Mouse (Mus musculus) embryonic facial prominence, embryonic 10.5 days (tissue): Measurements from ENCODE around the gene Dnajc4. TPM values are rescaled to one million over a fixed set of nuclear protein-coding genes. Genes with fewer than 3 reads are reported as not detected.

Experiments used
- DNase-seq: peaks from one replicate; pipeline ENCODE4 v3.0.0-alpha.2; 2017; ENCODE audit warnings: low spot score
- H3K27ac ChIP-seq: fragments of 300-500 bp; sonication (generic); replicated peaks from 2 replicates; pipeline ENCODE4 v1.5.1; 2016; ENCODE audit warnings: mild to moderate bottlenecking
- H3K27me3 ChIP-seq: fragments of 300-500 bp; sonication (generic); replicated peaks from 2 replicates; pipeline ENCODE4 v1.6.1; 2016; ENCODE audit warnings: low read depth, mild to moderate bottlenecking; ENCODE audit not compliant: poor library complexity, severe bottlenecking
- H3K36me3 ChIP-seq: fragments of 300-500 bp; sonication (generic); replicated peaks from 2 replicates; pipeline ENCODE4 v1.6.1; 2016; ENCODE audit warnings: mild to moderate bottlenecking, moderate library complexity
- H3K4me1 ChIP-seq: fragments of 300-500 bp; sonication (generic); 2 replicates; pipeline ENCODE4 v1.6.1; 2016
- H3K4me3 ChIP-seq: fragments of 300-500 bp; sonication (generic); 2 replicates; pipeline ENCODE4 v1.5.1; 2016; ENCODE audit warnings: mild to moderate bottlenecking, moderate library complexity
- H3K9me3 ChIP-seq: fragments of 300-500 bp; sonication (generic); 2 replicates; pipeline ENCODE4 v1.6.1; 2016; ENCODE audit warnings: mild to moderate bottlenecking
- WGBS: fragments of 180-500 bp; shearing (Covaris S2); methylation state at CpG from one replicate; pipeline ENCODE4 v1.1.7; 2016; 5-methylcytosine and 5-hydroxymethylcytosine counted together
- polyA plus RNA-seq: library from polyadenylated mRNA; unstranded; fragments of >200 nt; fragmentation: Nextera tagmentation; extraction: Ambion mirVana; gene quantifications from 2 replicates; pipeline ENCODE4 v1.2.1, GENCODE M21; 2016

Dnajc4 gene
- polyA plus RNA-seq, 1 experiment from 2014 or later: 18.1 TPM

DNA sequence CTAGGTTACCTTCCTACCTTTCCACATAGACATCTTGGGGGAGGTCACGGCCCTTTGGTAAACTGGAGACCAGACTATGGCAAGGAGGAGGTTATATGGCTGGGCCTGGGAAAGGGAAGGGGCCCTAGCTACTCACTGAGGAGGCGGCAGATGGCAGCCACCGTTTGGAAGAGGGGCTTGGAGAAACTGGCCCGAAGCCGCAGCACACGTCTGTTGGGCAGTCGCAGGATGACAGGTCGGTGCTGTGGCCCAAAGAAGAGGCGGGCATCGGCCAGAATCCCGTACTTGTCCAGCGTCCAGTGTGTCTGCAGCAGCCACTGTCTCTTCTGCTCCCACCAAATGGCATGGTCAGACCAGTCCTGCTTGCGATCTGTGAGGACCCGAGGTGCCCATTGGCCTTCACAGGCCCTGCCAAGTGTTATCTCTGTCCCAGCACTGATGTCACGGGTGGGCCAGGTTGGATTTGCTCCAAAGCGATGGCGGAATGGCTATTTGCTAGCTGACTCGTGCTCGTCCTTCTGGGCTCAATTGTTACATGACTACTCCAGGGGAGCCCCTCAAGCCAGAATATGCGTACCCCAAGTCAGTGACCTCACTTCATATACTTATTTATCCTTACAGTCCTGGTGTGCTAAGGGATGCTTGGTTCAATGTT lies 22.2 kb upstream of the Dnajc4 start:
- 89% methylated on average over 20 of the region's 20 CpGs for WGBS
- H3K4me3 ChIP-seq: no peak overlapping the region
- no peaks in the 10 kb centered on the region for H3K27me3 ChIP-seq
- H3K27ac ChIP-seq: no peak overlapping the region
- no peaks in the 10 kb centered on the region for H3K4me1 ChIP-seq
- DNase-seq: no peak
- H3K36me3 ChIP-seq: peaks cover 55% of the 10 kb centered on the region
- H3K9me3 ChIP-seq: no peaks in the 10 kb centered on the region

DNA sequence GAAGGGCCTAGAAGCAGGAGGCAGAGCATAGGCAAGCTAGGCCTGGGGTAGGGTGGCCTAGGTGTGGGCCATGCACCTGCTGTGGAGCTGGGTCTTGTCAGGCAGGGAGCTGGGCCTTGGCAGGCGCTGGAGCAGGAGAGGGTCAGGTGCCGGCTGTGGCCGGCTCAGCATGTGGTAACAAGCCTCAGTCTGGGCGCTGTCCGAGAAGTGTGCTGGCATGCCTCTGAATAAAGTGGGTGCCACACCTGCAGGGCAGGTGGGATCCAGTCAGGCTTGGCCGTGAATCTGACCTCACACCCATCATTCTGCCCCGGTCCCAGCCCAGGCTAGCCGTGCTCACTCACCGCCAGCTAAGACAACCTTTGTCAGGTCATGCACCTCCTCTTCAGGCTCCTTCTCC lies 21.6 kb upstream of the Dnajc4 start:
- Histone ChIP-seq H3K27ac (no peak overlapping the region), H3K4me3 (no peak overlapping the region), H3K9me3 (no peaks in the 10 kb centered on the region), H3K36me3 (peaks cover 49% of the 10 kb centered on the region), H3K27me3 (no peaks in the 10 kb centered on the region), H3K4me1 (no peaks in the 10 kb centered on the region)
- no peak for DNase-seq
- 88% methylated on average over 9 of the region's 9 CpGs for WGBS

DNA sequence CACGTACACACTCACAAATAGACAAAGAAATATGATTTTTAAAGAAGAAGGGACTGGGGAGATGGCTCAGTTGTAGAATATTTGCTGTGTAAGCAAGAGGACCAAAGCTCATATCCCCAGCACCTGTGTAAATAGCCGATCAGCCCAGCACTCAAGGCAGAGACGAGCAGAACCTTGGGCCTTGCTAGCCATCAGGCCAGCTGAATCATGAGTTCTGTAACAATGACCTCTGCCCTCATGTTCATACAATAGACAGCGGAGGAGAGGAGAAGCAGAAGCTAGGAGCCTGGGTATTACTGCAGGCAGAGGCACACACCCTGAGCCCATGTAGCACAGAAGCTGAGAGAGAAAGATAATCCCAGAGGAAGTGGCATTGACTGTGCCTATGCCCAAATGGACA lies 20.1 kb upstream of the Dnajc4 start:
- Histone ChIP-seq H3K9me3 (no peaks in the 10 kb centered on the region), H3K27me3 (no peaks in the 10 kb centered on the region), H3K4me3 (no peak overlapping the region), H3K27ac (no peak overlapping the region), H3K4me1 (no peaks in the 10 kb centered on the region), H3K36me3 (peaks cover 33% of the 10 kb centered on the region)
- no peak for DNase-seq
- 80% methylated on average over 4 of the region's 4 CpGs for WGBS

DNA sequence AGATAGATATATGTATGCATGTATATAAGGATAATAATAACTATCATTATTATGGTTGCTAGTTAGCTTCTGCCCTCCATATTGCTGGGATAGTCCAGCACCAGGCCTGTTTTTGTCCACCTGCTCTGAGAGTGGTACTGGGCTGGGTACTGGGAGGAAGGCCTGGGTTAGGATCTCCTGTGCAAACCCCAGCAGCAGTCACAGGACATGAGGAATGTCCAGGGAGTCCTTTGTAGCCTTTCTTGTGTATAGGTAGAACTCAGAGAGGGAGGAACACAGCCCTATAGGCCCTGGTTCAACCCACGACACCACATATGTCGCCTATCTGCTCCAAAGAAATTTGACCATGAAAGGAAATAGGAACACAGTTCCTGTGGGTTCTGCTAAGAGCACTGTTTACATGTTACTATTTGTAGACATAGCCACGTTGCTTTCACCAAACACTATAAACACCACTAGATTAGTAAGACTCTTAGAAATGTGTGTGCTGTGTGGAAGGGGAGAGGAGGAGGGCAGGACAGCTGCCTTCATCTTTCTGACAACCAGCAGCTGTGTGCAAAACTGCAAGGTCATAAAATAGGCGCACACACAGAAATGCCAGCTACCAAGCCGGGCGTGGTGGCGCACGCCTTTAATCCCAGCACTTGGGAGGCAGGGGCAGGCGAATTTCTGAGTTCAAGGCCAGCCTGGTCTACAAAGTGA lies 14.7 kb upstream of the Dnajc4 start:
- 89% methylated on average over 9 of the region's 9 CpGs for WGBS
- H3K4me1 ChIP-seq: no peaks in the 10 kb centered on the region
- no peak for DNase-seq
- no peak overlapping the region for H3K4me3 ChIP-seq
- H3K36me3 ChIP-seq: peaks cover 8% of the 10 kb centered on the region
- no peaks in the 10 kb centered on the region for H3K9me3 ChIP-seq
- H3K27me3 ChIP-seq: no peaks in the 10 kb centered on the region
- H3K27ac ChIP-seq: no peak overlapping the region

DNA sequence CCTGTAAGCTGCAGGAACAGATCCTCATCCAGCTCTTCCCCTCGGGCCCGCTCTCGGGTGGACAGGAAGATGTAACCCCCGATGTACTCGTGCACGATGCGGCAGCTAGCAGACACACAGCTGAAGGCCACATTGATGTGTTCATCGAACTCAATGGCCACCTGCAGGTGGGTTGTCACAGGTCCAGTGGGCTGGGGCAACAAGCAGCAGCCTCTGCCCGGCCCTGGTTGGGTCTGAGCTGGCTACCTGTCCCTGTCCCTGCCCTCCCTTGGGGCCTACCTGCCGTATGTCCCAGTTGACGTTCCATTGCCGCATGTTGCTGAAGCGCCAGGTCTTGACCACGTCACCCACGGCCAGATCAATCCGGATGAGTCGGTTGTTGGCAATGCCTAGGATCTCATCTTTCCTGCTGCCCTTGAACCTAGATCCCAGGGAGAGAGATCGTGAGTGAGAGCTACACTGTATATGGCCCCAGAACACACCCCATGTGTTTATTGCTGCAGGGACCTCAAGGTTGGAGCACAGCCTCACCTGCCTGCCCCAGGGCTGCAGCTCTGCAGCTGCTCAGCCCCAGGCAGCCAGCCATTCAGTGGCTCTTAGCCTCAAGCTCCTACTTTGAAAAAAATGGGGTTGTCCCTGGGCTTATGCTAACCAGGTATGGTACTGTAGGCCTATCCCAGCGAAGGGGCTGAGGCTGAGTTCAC lies 7.1 kb upstream of the Dnajc4 start:
- H3K4me3 ChIP-seq: no peak overlapping the region; the same call in 1 of the 2 replicates
- peaks cover 46% of the 10 kb centered on the region for H3K36me3 ChIP-seq
- H3K4me1 ChIP-seq: peaks cover 30% of the 10 kb centered on the region
- no peak for DNase-seq
- no peaks in the 10 kb centered on the region for H3K27me3 ChIP-seq
- H3K27ac ChIP-seq: no peak overlapping the region
- 93% methylated on average over 19 of the region's 19 CpGs for WGBS
- H3K9me3 ChIP-seq: no peaks in the 10 kb centered on the region

DNA sequence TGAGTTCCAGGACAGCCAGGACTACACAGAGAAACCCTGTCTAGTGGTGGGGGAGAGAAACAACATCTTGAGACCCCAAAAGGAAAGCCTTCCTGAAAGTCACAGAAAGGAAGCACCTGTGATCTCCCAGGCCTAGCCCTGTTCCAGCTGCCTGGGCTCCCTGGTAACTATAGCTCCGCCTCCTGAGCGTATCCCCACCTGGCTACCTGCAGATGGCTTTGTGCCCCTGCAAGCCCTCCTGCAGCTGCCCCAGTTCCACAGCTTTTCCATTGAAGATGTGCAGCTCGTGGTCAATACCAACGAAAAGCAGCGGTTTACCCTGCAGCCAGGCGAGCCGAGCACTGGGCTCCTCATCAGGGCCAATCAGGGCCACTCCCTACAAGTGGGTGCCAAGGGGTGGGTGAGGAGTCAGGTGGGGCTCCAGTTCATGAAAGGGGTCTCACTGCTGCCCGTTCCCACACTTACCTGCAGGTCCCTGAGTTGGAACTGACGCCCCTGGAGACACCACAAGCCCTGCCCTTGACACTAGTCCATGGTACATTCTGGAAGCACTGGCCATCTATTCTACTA lies 5.4 kb upstream of the Dnajc4 start:
- Histone ChIP-seq H3K36me3 (peaks cover 46% of the 10 kb centered on the region), H3K9me3 (no peaks in the 10 kb centered on the region), H3K27ac (no peak overlapping the region), H3K4me3 (peak overlapping the region; percentile 71; the same call in 1 of the 2 replicates), H3K4me1 (peaks cover 43% of the 10 kb centered on the region), H3K27me3 (no peaks in the 10 kb centered on the region)
- no peak for DNase-seq
- 81% methylated on average over 9 of the region's 9 CpGs for WGBS

DNA sequence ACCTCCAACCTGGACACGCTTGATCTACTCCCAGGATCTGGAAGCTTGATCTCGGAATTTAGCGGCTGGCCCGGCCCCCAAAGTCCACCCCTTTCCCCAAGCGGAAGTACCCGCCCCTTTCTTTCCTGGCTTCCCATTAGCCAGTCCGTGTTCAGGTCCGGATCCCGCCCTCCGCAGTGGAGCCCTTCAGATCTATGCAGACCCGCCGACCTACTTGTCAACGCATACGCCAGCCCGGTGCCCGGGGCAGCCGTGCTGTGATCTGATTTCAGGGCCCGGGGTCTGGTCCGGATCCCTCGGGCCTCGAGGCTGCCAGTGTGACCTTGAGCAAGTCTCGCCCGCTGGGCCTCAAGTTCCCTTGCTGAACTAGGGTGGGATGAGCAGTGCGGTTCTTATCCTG lies 3.6 kb upstream of the Dnajc4 start, which contains the start of the genes Nudt22 and Trpt1:
Nudt22 (minus strand) TSS at position 112 of the 400 bp plus-strand sequence.
Trpt1 (plus strand) TSS at position 126 of the 400 bp plus-strand sequence.
- Histone ChIP-seq H3K9me3 (no peaks in the 10 kb centered on the region), H3K27ac (peak within 1 kb of the TSS; percentile 85), H3K27me3 (no peaks in the 10 kb centered on the region), H3K4me1 (peaks cover 56% of the 10 kb centered on the region), H3K36me3 (peaks cover 32% of the 10 kb centered on the region), H3K4me3 (peak within 1 kb of the TSS; percentile 71)
- peak; percentile 92 for DNase-seq
- under 1% methylated on average over 24 of the region's 24 CpGs for WGBS

DNA sequence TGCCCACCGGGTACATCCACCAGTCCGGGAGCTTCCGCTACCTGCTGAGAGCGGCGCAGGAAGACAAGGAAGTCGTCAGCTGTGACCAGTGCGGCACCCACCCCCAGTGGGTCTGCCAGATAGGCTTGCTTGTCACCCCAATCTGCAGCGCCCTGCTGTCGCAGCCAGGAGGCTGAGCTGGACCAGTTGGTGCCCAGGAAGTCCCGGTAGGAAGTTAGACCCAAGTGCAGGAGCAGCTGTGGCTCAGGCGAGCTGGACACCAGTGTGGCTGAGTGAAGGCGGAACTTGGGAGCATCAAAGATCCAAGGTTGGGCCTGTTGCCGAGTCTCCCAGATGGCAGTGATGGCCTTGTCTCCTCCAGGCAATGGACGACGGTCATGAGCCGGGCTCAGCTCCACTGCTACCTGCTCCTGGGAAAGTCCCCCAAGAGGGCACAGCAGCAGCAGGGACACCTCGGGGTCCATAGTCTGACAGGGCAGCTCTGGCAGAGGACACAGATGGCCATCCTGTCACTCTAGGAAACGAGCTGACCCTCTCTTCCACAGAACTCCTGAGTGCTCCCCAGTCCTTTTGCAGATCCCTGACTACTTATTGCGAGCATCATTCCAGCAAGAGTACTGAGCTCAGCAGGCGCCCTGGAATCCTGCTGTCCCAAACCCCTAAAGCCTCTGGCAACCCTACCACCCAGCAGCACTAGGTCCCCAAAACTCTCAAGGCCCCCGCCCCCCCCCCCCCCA lies 3.1 kb upstream of the Dnajc4 start:
- WGBS: 48% methylated on average over 21 of the region's 21 CpGs
- peak overlapping the region; percentile 71 for H3K4me3 ChIP-seq
- DNase-seq: no peak
- H3K9me3 ChIP-seq: no peaks in the 10 kb centered on the region
- H3K27ac ChIP-seq: peak overlapping the region; percentile 85
- H3K27me3 ChIP-seq: no peaks in the 10 kb centered on the region
- peaks cover 28% of the 10 kb centered on the region for H3K36me3 ChIP-seq
- peaks cover 56% of the 10 kb centered on the region for H3K4me1 ChIP-seq

DNA sequence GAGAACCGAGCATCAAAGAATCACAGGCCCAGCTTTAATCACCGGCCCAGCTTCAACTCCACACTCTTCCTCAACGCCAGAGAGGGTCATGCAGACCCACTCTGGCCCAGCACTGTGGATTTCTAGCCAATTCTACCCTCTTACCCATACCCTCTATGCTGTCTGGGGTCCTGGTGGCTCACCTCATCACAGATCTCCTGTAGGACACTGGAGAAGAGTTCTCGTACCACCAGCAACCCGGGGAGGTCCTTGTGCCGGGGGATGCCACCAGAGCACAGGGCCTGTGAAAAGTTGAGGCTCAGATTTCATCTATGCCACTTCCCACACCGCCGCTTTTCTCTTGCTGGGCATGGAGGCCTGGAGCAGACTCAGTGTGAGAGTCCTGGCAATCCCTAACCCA lies 2.1 kb upstream of the Dnajc4 start:
- Histone ChIP-seq H3K27ac (0 out of 2 replicates have a peak overlapping the region, but pooled peaks have one; percentile 10), H3K36me3 (peaks cover 19% of the 10 kb centered on the region), H3K27me3 (no peaks in the 10 kb centered on the region), H3K9me3 (no peaks in the 10 kb centered on the region), H3K4me1 (peaks cover 56% of the 10 kb centered on the region), H3K4me3 (peak overlapping the region; percentile 71)
- no peak for DNase-seq
- 85% methylated on average over 8 of the region's 8 CpGs for WGBS

DNA sequence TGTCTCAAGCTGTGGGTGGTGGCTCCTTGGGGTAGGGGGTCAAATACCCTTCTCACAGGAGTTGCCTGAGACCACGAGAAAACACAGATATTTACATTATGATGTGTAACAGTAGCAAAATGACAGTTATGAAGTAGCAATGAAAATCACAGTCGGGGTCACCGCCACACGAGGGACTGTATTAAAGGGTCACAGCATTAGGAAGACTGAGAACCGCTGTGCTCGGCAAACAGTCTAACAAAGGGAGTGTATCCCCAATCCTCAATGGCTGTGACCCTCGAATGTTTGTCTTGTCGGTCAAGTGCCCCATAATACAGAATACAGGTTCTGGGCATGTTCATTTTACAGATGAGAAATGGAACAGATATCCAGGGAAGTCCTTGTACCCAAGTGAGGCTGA lies 1.6 kb upstream of the Dnajc4 start:
- Histone ChIP-seq H3K9me3 (no peaks in the 10 kb centered on the region), H3K27ac (no peak overlapping the region), H3K4me1 (peaks cover 59% of the 10 kb centered on the region), H3K27me3 (no peaks in the 10 kb centered on the region), H3K36me3 (peaks cover 17% of the 10 kb centered on the region), H3K4me3 (peak overlapping the region; percentile 73; the same call in 1 of the 2 replicates)
- no peak for DNase-seq
- 87% methylated on average over 8 of the region's 8 CpGs for WGBS

DNA sequence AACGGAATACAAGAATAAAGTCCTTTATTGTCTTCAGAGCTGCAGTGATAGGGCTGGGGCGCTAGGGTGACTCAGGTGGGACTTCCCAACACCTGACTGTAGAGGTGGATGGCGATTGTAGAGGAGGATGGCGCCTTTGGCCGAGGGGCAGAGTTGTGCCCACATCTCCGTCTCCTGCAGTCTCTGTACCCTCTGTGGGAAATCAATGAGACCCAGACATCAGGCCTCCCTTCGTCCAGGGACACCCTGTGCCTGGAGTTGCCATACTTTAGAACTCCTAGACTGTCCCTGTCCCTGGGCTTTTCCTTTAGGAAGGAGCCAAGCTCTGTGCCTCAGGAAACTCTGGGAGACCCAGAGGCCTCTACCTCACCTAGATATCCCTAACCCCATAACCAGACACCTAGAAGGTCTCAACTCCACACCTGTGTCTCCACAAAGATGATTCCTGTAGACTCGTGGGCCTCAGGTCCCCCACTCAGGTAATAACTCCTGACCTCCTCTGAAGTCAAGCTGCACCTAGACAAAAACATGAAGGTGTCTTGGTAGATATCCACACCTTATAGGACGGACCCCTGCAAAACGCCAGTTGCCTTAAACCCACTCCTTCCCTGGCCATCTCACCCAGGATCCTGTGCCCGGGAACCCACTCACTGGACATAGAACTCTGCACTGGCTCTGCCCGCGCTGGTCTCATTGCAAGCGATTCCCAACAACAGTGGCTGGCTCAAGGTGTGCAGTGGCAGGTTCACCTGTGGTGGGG lies 819 bp upstream of the Dnajc4 start:
- H3K36me3 ChIP-seq: peaks cover 8% of the 10 kb centered on the region
- peaks cover 61% of the 10 kb centered on the region for H3K4me1 ChIP-seq
- H3K4me3 ChIP-seq: peak overlapping the region; percentile 73
- DNase-seq: no peak
- no peaks in the 10 kb centered on the region for H3K9me3 ChIP-seq
- H3K27me3 ChIP-seq: no peaks in the 10 kb centered on the region
- WGBS: 59% methylated on average over 14 of the region's 14 CpGs
- peak overlapping the region; percentile 87 for H3K27ac ChIP-seq
